Mouse (Mus musculus) stomach, embryonic 16.5 days (tissue): ENCODE measurements around the gene Ank3. TPM values are rescaled to one million over a fixed set of nuclear protein-coding genes. Genes with fewer than 3 reads are reported as not detected.

Experiments
- ATAC-seq: fragments of 200-750 bp; cut with Nextera tagmentation; 2 replicates; pipeline ENCODE4 v1.8.0; 2017; ENCODE audit warnings: moderate number of reproducible peaks, moderate TSS enrichment; ENCODE audit not compliant: insufficient read depth, low FRiP score
- H3K27ac ChIP-seq: fragments of 300-500 bp; sonication (generic); 2 replicates; pipeline ENCODE4 v1.5.1; 2014; ENCODE audit warnings: low read length
- H3K27me3 ChIP-seq: fragments of 300-500 bp; sonication (generic); 2 replicates; pipeline ENCODE4 v1.6.1; 2014; ENCODE audit warnings: low read length, control low read depth, mixed read lengths; ENCODE audit not compliant: control insufficient read depth, insufficient read depth
- H3K36me3 ChIP-seq: fragments of 300-500 bp; sonication (generic); 2 replicates; pipeline ENCODE4 v1.6.1; 2014; ENCODE audit warnings: low read length; ENCODE audit not compliant: control insufficient read depth, insufficient read depth
- H3K4me1 ChIP-seq: fragments of 300-500 bp; sonication (generic); 2 replicates; pipeline ENCODE4 v1.6.1; 2014; ENCODE audit warnings: low read length, control low read depth, mixed read lengths; ENCODE audit not compliant: control insufficient read depth, insufficient read depth
- H3K4me2 ChIP-seq: fragments of 300-500 bp; sonication (generic); 2 replicates; pipeline ENCODE4 v1.6.1; 2014; ENCODE audit warnings: low read depth, low read length, mixed read lengths
- H3K4me3 ChIP-seq: fragments of 300-500 bp; sonication (generic); replicated peaks from 2 replicates; pipeline ENCODE4 v1.5.1; 2014; ENCODE audit warnings: mild to moderate bottlenecking, low read length
- H3K9ac ChIP-seq: fragments of 300-500 bp; sonication (generic); 2 replicates; pipeline ENCODE4 v1.6.1; 2014; ENCODE audit warnings: low read length
- H3K9me3 ChIP-seq: fragments of 300-500 bp; sonication (generic); replicated peaks from 2 replicates; pipeline ENCODE4 v1.6.1; 2016; ENCODE audit warnings: low read length, control low read depth; ENCODE audit not compliant: control insufficient read depth
- WGBS: fragments of 180-500 bp; shearing (Covaris S2); extraction: QIAGEN DNeasy Blood & Tissue Kit; methylation state at CpG from one replicate; pipeline ENCODE4 v1.1.7; 2014; 5-methylcytosine and 5-hydroxymethylcytosine counted together
- polyA plus RNA-seq: library from polyadenylated mRNA; unstranded; fragments of >200 nt; fragmentation: Nextera tagmentation; extraction: Ambion mirVana; gene quantifications from 2 replicates; pipeline ENCODE4 v1.2.1, GENCODE M21; 2015

The Ank3 gene
- polyA plus RNA-seq, 1 experiment from 2014 or later = 37.7 TPM

- Histone ChIP-seq H3K36me3 (no peaks in the 10 kb centered on the region), H3K27ac (no peak overlapping the region), H3K9me3 (no peaks in the 10 kb centered on the region), H3K27me3 (no peaks in the 10 kb centered on the region), H3K9ac (no peak overlapping the region), H3K4me3 (no peak overlapping the region), H3K4me2 (no peak overlapping the region), H3K4me1 (no peaks in the 10 kb centered on the region)
- WGBS = 70% methylated on average over 6 of the region's 6 CpGs
- ATAC-seq = no peak
Measured at GRCm38 (mm10) chr10:69369321-69369720, 29.3 kb upstream of the Ank3 start.

- Histone ChIP-seq H3K9me3 (no peaks in the 10 kb centered on the region), H3K4me1 (no peaks in the 10 kb centered on the region), H3K27me3 (no peaks in the 10 kb centered on the region), H3K36me3 (no peaks in the 10 kb centered on the region), H3K9ac (no peak overlapping the region), H3K4me2 (no peak overlapping the region), H3K27ac (no peak overlapping the region), H3K4me3 (no peak overlapping the region)
- 16% methylated on average over 10 of the region's 10 CpGs for WGBS
- ATAC-seq = no peak
Measured at GRCm38 (mm10) chr10:69371441-69371840, 27.1 kb upstream of the Ank3 start.

GRCm38 (mm10) chr10:69372061-69372460 is 26.5 kb upstream of the Ank3 start:
- WGBS = 79% methylated on average over 14 of the region's 14 CpGs
- no peak for ATAC-seq
- Histone ChIP-seq H3K4me3 (no peak overlapping the region), H3K4me2 (no peak overlapping the region), H3K27ac (no peak overlapping the region), H3K4me1 (no peaks in the 10 kb centered on the region), H3K9me3 (no peaks in the 10 kb centered on the region), H3K36me3 (no peaks in the 10 kb centered on the region), H3K27me3 (no peaks in the 10 kb centered on the region), H3K9ac (no peak overlapping the region)

GRCm38 (mm10) chr10:69373796-69374550 is 24.6 kb upstream of the Ank3 start:
- no peak for ATAC-seq
- Histone ChIP-seq H3K4me1 (no peaks in the 10 kb centered on the region), H3K9me3 (no peaks in the 10 kb centered on the region), H3K4me3 (no peak overlapping the region), H3K27ac (no peak overlapping the region), H3K36me3 (no peaks in the 10 kb centered on the region), H3K4me2 (no peak overlapping the region), H3K9ac (no peak overlapping the region), H3K27me3 (no peaks in the 10 kb centered on the region)
- WGBS = 72% methylated on average over 10 of the region's 10 CpGs

GRCm38 (mm10) chr10:69375154-69375553 is 23.4 kb upstream of the Ank3 start:
- H3K36me3 ChIP-seq = no peaks in the 10 kb centered on the region
- ATAC-seq = no peak
- WGBS = 54% methylated on average over 7 of the region's 7 CpGs
- H3K4me1 ChIP-seq = no peaks in the 10 kb centered on the region
- H3K27me3 ChIP-seq = no peaks in the 10 kb centered on the region
- H3K9ac ChIP-seq = no peak overlapping the region
- H3K27ac ChIP-seq = no peak overlapping the region
- H3K4me3 ChIP-seq = no peak overlapping the region
- no peaks in the 10 kb centered on the region for H3K9me3 ChIP-seq
- H3K4me2 ChIP-seq = no peak overlapping the region

GRCm38 (mm10) chr10:69383186-69383585 is 15.4 kb upstream of the Ank3 start:
- Histone ChIP-seq H3K4me1 (no peaks in the 10 kb centered on the region), H3K4me3 (no peak overlapping the region), H3K36me3 (no peaks in the 10 kb centered on the region), H3K27ac (no peak overlapping the region), H3K27me3 (no peaks in the 10 kb centered on the region), H3K9me3 (no peaks in the 10 kb centered on the region), H3K9ac (no peak overlapping the region), H3K4me2 (no peak overlapping the region)
- 73% methylated on average over 1 of the region's 1 CpGs for WGBS
- ATAC-seq = no peak

GRCm38 (mm10) chr10:69384640-69385039 is 13.9 kb upstream of the Ank3 start:
- no peaks in the 10 kb centered on the region for H3K9me3 ChIP-seq
- H3K27ac ChIP-seq = no peak overlapping the region
- WGBS = 76% methylated on average over 11 of the region's 11 CpGs
- H3K4me1 ChIP-seq = no peaks in the 10 kb centered on the region
- no peak for ATAC-seq
- no peak overlapping the region for H3K9ac ChIP-seq
- no peaks in the 10 kb centered on the region for H3K27me3 ChIP-seq
- no peak overlapping the region for H3K4me3 ChIP-seq
- H3K4me2 ChIP-seq = no peak overlapping the region
- no peaks in the 10 kb centered on the region for H3K36me3 ChIP-seq

- H3K27me3 ChIP-seq = no peaks in the 10 kb centered on the region
- H3K4me2 ChIP-seq = no peak overlapping the region
- H3K9me3 ChIP-seq = no peaks in the 10 kb centered on the region
- no peak overlapping the region for H3K9ac ChIP-seq
- no peaks in the 10 kb centered on the region for H3K4me1 ChIP-seq
- no peak overlapping the region for H3K4me3 ChIP-seq
- no peak overlapping the region for H3K27ac ChIP-seq
- ATAC-seq = no peak
- no peaks in the 10 kb centered on the region for H3K36me3 ChIP-seq
- 81% methylated on average over 8 of the region's 8 CpGs for WGBS
Measured at GRCm38 (mm10) chr10:69385136-69385535, 13.4 kb upstream of the Ank3 start.

- Histone ChIP-seq H3K36me3 (no peaks in the 10 kb centered on the region), H3K9me3 (no peaks in the 10 kb centered on the region), H3K9ac (no peak overlapping the region), H3K27me3 (no peaks in the 10 kb centered on the region), H3K4me1 (no peaks in the 10 kb centered on the region), H3K4me3 (no peak overlapping the region), H3K4me2 (no peak overlapping the region), H3K27ac (no peak overlapping the region)
- WGBS = 61% methylated on average over 8 of the region's 8 CpGs
- no peak for ATAC-seq
Measured at GRCm38 (mm10) chr10:69386767-69387166, 11.8 kb upstream of the Ank3 start.
